Mouse (Mus musculus): ENCODE measurements around the gene Tulp4. TPM values are rescaled to one million over a fixed set of nuclear protein-coding genes. Genes with fewer than 3 reads are reported as not detected.

Tulp4 gene
- total RNA-seq, 1 experiment = 59.5 TPM

DNA sequence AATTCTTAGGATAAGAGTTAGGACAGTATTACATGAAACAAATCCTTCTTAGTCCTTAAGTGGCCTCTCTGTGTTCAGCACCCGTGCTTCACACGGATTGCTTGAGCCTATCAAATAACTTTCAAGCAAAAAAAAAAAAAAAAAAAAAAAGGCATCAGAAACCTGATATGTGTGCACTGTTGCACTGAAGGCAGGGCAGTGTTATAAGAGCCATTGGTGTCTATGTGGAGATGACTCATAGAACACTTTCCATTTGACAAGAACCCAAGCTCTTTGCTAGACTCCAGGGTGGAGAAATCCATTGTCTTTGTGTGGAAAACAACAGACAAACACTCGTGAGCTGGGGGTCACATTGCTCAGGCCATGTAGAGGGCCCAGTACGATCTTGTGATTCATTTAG lies 58.7 kb downstream of the Tulp4 start:
- no peaks in the 10 kb centered on the region for H3K9me3 ChIP-seq (ENCODE audit: control insufficient read depth, insufficient read depth, low read depth, low read length)
- no peak for DNase-seq (ENCODE audit: low read depth, low spot score)
- in situ Hi-C loops (cut with MboI; ENCODE audit: low sequenced_read_pairs in 2 of 2, unreplicated experiment in 2 of 2) = no loop called here
- H3K4me3 ChIP-seq (ENCODE audit: insufficient read depth in 1 of 2, low read depth in 1 of 2, low read length in 2 of 2, poor library complexity in 1 of 2, severe bottlenecking in 1 of 2) = no peak overlapping the region
- H3K27ac ChIP-seq (ENCODE audit: insufficient read depth, low read depth, low read length, poor library complexity, severe bottlenecking) = no peak overlapping the region
- H3K4me1 ChIP-seq (ENCODE audit: control insufficient read depth in 2 of 2, insufficient read depth in 2 of 2, low read length in 2 of 2, poor library complexity in 1 of 2) = no peaks in the 10 kb centered on the region
- TF ChIP-seq HCFC1 (IDR thresholded peaks at IDR 0.05; ENCODE audit: borderline replicate concordance, insufficient read depth, low read length) (no peak), MAFK (IDR thresholded peaks at IDR 0.05; ENCODE audit: insufficient read depth, low read depth, low read length) (no peak), ZC3H11A (IDR thresholded peaks at IDR 0.05; ENCODE audit: borderline replicate concordance, low read depth, low read length) (no peak), ZNF384 (IDR thresholded peaks at IDR 0.05; ENCODE audit: low read depth, low read length) (peak; percentile 68; the same call in 1 of the 2 replicates)
- no peak overlapping the region for H3K9ac ChIP-seq (ENCODE audit: insufficient read depth, low read depth, low read length, poor library complexity, severe bottlenecking)
- no peaks in the 10 kb centered on the region for H3K36me3 ChIP-seq (ENCODE audit: control insufficient read depth, insufficient read depth, low read length, poor library complexity, severe bottlenecking)

DNA sequence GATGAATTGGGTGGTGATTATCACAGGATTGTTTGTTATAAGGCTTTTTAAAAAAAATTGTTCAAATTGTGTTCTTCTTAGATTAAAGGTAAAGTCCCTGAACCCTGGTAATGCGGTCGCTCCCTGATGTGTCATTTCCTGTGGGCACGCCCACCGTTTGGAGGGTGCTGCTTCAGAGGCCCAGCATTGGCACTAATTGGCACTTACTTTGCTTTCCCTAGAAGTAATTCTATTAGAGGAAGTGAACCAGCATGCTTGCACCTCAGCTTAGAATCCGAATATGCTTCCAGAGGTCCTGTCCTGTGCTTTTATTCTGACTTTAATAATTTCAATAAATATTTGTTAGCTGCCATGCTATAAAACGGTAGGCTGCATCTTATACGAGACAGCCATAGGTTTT lies 66.2 kb downstream of the Tulp4 start:
- no peak for DNase-seq (ENCODE audit: low read depth, low spot score)

DNA sequence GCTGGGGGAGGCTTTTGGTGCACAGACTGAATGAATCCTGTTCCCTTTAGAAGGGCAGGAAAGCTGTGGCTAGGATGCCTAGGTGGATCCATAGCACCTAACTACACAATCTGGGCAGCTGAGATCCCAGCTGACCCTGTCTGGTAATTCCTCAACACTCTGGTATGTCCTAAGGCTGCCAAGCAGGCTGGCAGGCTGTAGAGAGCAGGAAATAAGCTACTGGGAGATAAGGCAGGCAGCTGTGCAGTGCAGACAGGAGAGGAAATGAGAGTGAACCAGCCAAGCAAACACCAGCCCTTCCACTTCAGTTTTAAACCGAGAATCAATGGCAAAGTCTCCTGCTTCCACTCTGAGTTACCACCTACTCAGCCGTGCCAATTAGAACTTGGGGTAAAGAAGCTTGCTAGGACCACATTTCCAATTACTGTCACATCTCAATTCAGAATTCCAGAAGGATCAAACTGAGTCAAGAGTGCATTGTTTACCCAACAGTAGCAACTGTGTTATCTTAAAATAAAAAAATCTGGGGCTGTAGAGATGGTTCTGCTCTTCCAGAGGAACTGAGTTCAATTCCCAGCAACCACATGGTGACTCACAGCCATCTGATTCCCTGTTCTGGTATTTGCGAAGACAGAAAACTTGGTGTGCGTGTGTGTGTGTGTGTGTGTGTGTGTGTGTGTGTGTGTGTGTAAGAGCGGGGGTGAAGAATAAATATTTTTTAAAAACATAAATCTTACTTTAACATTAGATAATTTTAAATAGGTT lies 66.9 kb downstream of the Tulp4 start:
- Histone ChIP-seq H3K36me3 (ENCODE audit: control insufficient read depth, insufficient read depth, low read length, poor library complexity, severe bottlenecking) (no peaks in the 10 kb centered on the region), H3K9ac (ENCODE audit: insufficient read depth, low read depth, low read length, poor library complexity, severe bottlenecking) (no peak overlapping the region), H3K9me3 (ENCODE audit: control insufficient read depth, insufficient read depth, low read depth, low read length) (no peaks in the 10 kb centered on the region), H3K4me1 (ENCODE audit: control insufficient read depth in 2 of 2, insufficient read depth in 2 of 2, low read length in 2 of 2, poor library complexity in 1 of 2) (no peaks in the 10 kb centered on the region), H3K4me3 (ENCODE audit: insufficient read depth in 1 of 2, low read depth in 1 of 2, low read length in 2 of 2, poor library complexity in 1 of 2, severe bottlenecking in 1 of 2) (no peak overlapping the region), H3K27ac (ENCODE audit: insufficient read depth, low read depth, low read length, poor library complexity, severe bottlenecking) (no peak overlapping the region)
- TF ChIP-seq ZC3H11A (IDR thresholded peaks at IDR 0.05; ENCODE audit: borderline replicate concordance, low read depth, low read length) = no peak
- no peak for TF ChIP-seq CHD2 (IDR thresholded peaks at IDR 0.05; ENCODE audit: low read depth, low read length)
- no peak for TF ChIP-seq MAFK (IDR thresholded peaks at IDR 0.05; ENCODE audit: insufficient read depth, low read depth, low read length)
- TF ChIP-seq HCFC1 (IDR thresholded peaks at IDR 0.05; ENCODE audit: borderline replicate concordance, insufficient read depth, low read length) = no peak
- TF ChIP-seq ZNF384 (IDR thresholded peaks at IDR 0.05; ENCODE audit: low read depth, low read length) = no peak
- in situ Hi-C loops (cut with MboI; ENCODE audit: low sequenced_read_pairs in 2 of 2, unreplicated experiment in 2 of 2) = no loop called here
- no peak for DNase-seq (ENCODE audit: low read depth, low spot score)

More for the DNA sequence above, 66.2 kb downstream of the Tulp4 start:
- H3K36me3 ChIP-seq (ENCODE audit: control insufficient read depth, insufficient read depth, low read length, poor library complexity, severe bottlenecking) = no peaks in the 10 kb centered on the region
- no peaks in the 10 kb centered on the region for H3K4me1 ChIP-seq (ENCODE audit: control insufficient read depth in 2 of 2, insufficient read depth in 2 of 2, low read length in 2 of 2, poor library complexity in 1 of 2)
- in situ Hi-C loops (cut with MboI; ENCODE audit: low sequenced_read_pairs in 2 of 2, unreplicated experiment in 2 of 2) = no loop called here
- H3K27ac ChIP-seq (ENCODE audit: insufficient read depth, low read depth, low read length, poor library complexity, severe bottlenecking) = no peak overlapping the region
- no peaks in the 10 kb centered on the region for H3K9me3 ChIP-seq (ENCODE audit: control insufficient read depth, insufficient read depth, low read depth, low read length)
- TF ChIP-seq HCFC1 (IDR thresholded peaks at IDR 0.05; ENCODE audit: borderline replicate concordance, insufficient read depth, low read length) (no peak), CHD2 (IDR thresholded peaks at IDR 0.05; ENCODE audit: low read depth, low read length) (no peak), ZC3H11A (IDR thresholded peaks at IDR 0.05; ENCODE audit: borderline replicate concordance, low read depth, low read length) (no peak), ZNF384 (IDR thresholded peaks at IDR 0.05; ENCODE audit: low read depth, low read length) (no peak), MAFK (IDR thresholded peaks at IDR 0.05; ENCODE audit: insufficient read depth, low read depth, low read length) (no peak)
- no peak overlapping the region for H3K4me3 ChIP-seq (ENCODE audit: insufficient read depth in 1 of 2, low read depth in 1 of 2, low read length in 2 of 2, poor library complexity in 1 of 2, severe bottlenecking in 1 of 2)
- no peak overlapping the region for H3K9ac ChIP-seq (ENCODE audit: insufficient read depth, low read depth, low read length, poor library complexity, severe bottlenecking)

DNA sequence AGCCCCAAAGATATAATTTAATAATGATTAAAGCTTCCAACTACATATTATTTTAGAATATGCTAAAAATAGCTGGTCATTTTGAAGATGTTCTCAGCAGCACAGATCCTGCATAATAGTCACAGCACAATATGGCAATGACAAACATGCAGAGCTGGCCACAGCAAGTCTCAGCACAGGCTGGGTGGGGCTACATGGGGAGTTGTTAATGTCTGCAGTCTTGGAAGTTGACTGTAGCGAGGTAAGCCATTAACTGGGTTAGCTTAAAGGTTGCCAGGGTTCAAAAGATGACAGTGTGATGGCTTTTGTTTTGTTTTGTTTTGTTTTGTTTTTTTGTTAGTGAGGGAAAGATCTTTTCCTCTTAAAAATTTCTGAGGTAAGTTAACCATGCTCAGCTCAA lies 68.3 kb downstream of the Tulp4 start:
- no peaks in the 10 kb centered on the region for H3K36me3 ChIP-seq (ENCODE audit: control insufficient read depth, insufficient read depth, low read length, poor library complexity, severe bottlenecking)
- DNase-seq (ENCODE audit: low read depth, low spot score) = no peak
- H3K9me3 ChIP-seq (ENCODE audit: control insufficient read depth, insufficient read depth, low read depth, low read length) = no peaks in the 10 kb centered on the region
- H3K4me3 ChIP-seq (ENCODE audit: insufficient read depth in 1 of 2, low read depth in 1 of 2, low read length in 2 of 2, poor library complexity in 1 of 2, severe bottlenecking in 1 of 2) = no peak overlapping the region
- in situ Hi-C loops (cut with MboI; ENCODE audit: low sequenced_read_pairs in 2 of 2, unreplicated experiment in 2 of 2) = no loop called here
- no peak overlapping the region for H3K27ac ChIP-seq (ENCODE audit: insufficient read depth, low read depth, low read length, poor library complexity, severe bottlenecking)
- no peak overlapping the region for H3K9ac ChIP-seq (ENCODE audit: insufficient read depth, low read depth, low read length, poor library complexity, severe bottlenecking)
- H3K4me1 ChIP-seq (ENCODE audit: control insufficient read depth in 2 of 2, insufficient read depth in 2 of 2, low read length in 2 of 2, poor library complexity in 1 of 2) = no peaks in the 10 kb centered on the region
- TF ChIP-seq ZNF384 (IDR thresholded peaks at IDR 0.05; ENCODE audit: low read depth, low read length) (no peak), HCFC1 (IDR thresholded peaks at IDR 0.05; ENCODE audit: borderline replicate concordance, insufficient read depth, low read length) (no peak), CHD2 (IDR thresholded peaks at IDR 0.05; ENCODE audit: low read depth, low read length) (no peak), MAFK (IDR thresholded peaks at IDR 0.05; ENCODE audit: insufficient read depth, low read depth, low read length) (no peak), ZC3H11A (IDR thresholded peaks at IDR 0.05; ENCODE audit: borderline replicate concordance, low read depth, low read length) (no peak)

All from ES-E14 (cell line).